Mouse (Mus musculus) inflammation-experienced regulatory T-cells (primary cell): ENCODE data around the gene Ear1. TPM values are rescaled to one million over a fixed set of nuclear protein-coding genes. Genes with fewer than 3 reads are reported as not detected.

Source experiments
- polyA plus RNA-seq, 2 experiments: library from polyadenylated mRNA; unstranded; fragments of 100-300 nt; shearing (Covaris generic); gene quantifications; one replicate each; pipeline ENCODE4 v1.2.1; 2017

The Ear1 gene
- polyA plus RNA-seq = not detected

DNA sequence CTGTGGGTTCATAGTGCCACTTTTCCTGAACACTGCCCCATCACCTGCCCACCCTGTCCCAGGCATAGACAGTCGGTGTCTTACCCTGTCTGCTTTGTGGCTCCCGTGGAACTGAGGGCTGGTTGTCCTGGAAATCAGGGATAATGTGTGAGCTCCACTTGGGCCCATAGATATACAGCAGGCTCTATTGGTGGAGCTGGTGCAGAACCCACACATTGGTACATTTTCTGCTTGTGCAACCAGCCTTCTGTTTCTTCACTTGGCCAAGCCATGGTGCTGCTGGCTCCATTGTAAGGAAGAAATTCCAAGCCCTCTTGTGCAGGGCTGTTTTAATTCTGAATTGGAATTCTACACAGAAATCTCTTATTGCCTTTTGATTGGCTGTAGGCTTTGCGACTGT, at the start of gene Ear1:
Ear1 (minus strand) TSS at position 101 of the 400 bp plus-strand sequence.

DNA sequence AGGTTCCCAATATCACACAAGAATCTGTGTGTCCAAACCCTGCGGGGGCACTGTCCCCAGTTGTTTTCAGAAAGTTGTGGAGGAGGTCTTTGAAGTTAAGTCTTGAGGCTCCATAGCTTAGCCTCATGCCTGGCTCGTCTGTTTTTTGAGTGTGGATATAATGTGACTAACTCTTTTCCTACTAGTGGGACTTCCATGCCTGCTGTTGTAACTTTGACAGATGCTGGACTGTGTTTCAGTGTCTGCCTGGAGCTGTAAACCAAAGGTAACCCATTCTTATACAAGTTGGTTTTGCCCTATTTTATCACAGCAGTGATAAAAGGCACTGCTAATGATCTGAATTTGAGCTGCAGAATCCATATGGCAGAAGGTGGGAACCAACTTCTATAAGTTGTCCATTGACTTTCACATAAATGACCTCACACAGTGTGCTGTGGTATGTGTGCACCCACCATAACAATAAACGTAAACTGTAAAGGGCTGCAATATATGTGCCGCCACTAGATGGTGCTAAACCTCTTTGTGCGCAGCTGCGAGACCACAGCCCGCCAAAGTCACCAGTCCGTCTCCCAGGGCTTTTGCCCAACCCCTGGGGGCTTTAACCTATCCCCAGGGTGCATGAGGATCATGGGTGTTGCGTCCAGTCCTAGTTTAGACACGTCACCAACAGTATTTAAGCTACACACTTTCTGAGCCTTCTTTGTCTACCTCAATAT, 49.5 kb upstream of the Ear1 start, which contains the start of gene Gm8113:
Gm8113 (plus strand) TSS at position 703 of the 716 bp plus-strand sequence.

DNA sequence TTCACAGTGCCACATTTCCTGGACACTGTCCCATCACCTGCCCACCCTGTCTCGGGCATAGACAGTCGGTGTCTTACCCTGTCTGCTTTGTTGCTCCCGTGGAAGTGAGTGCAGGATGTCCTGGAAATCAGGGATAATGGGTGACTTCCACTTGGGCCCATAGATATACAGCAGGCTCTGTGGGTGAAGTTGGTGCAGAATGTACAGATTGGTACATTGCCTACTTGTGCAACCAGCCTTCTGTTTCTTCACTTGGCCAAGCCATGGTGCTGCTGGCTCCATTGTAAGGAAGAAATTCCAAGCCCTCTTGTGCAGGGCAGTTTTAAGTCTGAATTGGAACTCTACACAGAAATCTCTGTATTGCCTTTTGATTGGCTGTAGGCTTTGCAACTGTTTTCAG, 48.1 kb upstream of the Ear1 start, which contains the start of gene Ear10:
Ear10 (minus strand) TSS at position 101 of the 400 bp plus-strand sequence.

DNA sequence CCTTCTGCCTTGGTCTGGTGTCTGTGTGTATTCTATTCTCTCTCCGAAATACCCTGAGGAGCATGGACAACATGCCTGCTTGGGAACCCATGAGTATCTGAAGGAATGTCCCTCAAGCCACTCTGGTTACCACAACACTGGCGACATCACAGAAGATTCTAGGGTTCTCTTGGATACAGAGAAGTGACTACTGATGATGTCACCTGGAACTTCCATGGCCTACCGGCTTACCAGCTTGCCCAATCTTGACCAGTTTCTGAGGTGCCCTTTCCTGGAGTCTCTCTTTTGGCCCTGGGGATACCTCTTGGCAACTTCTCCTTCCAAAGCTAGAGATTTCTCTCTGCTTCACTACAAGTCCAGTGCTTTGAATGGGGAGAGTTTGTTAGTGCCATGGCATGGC, 90.7 kb downstream of the Ear1 start, which contains the start of gene Gm8180:
Gm8180 (minus strand) TSS at position 101 of the 400 bp plus-strand sequence.

Other genes starting within 250 kb of the Ear1 start
- gene Gm8165, start 198.3 kb downstream of the Ear1 start, polyA plus RNA-seq = under 1 TPM in 1 of 2 experiments, not detected in 1; 0.51 TPM
- gene Gm7324, start 177.7 kb downstream of the Ear1 start, polyA plus RNA-seq = 10 to 100 TPM in 1 of 2 experiments, 1 to 10 TPM in 1; 1.7 to 11.6 TPM
- gene Gm16506, start 148.0 kb downstream of the Ear1 start, polyA plus RNA-seq = not detected
- gene Gm6526, start 127.7 kb downstream of the Ear1 start, polyA plus RNA-seq = not detected
- not detected for gene Gm8180, start 90.8 kb downstream of the Ear1 start, polyA plus RNA-seq
- not detected for gene Ear10, start 48.0 kb upstream of the Ear1 start, polyA plus RNA-seq
- under 1 TPM; 0.12 to 0.33 TPM for gene Gm8113, start 49.9 kb upstream of the Ear1 start, polyA plus RNA-seq
- gene Ang5, start 81.6 kb upstream of the Ear1 start, polyA plus RNA-seq = not detected
- not detected for gene Ang6, start 126.8 kb upstream of the Ear1 start, polyA plus RNA-seq
- 1 to 10 TPM in 1 of 2 experiments, not detected in 1; 4.4 TPM for gene Ear2, start 227.1 kb upstream of the Ear1 start, polyA plus RNA-seq
- gene Gm3327, start 248.3 kb upstream of the Ear1 start, polyA plus RNA-seq = not detected